Mouse (Mus musculus) olfactory bulb, adult 2 months (tissue): ENCODE measurements at regions not wholly inside any gene's neighbourhood (a gene's known extent, or its start where the extent isn't known, plus 50 kb on each side); places are given as distances from the start of the nearest gene placed in this dataset.

Source experiments
- CTCF ChIP-seq: fragments of 200-500 bp; IDR thresholded peaks from 2 replicates; pipeline ENCODE4 v1.5.1; 2012; ENCODE audit warnings: low read depth, mild to moderate bottlenecking, low read length, moderate library complexity; ENCODE audit not compliant: insufficient read depth
- POLR2A ChIP-seq: fragments of 200-500 bp; IDR thresholded peaks from 2 replicates; pipeline ENCODE4 v1.6.1; 2012; ENCODE audit warnings: mild to moderate bottlenecking, low read depth, low read length, moderate library complexity; ENCODE audit not compliant: insufficient read depth

- TF ChIP-seq CTCF (no peak), POLR2A (no peak)
These were observed 889.9 kb upstream of the A1bg start for GRCm38 (mm10) chr15:61812671-61813070.
